Mouse (Mus musculus) liver, embryonic 16.5 days (tissue): ENCODE measurements around the gene Pou2af1. TPM values are rescaled to one million over a fixed set of nuclear protein-coding genes. Genes with fewer than 3 reads are reported as not detected.

ENCODE experiments used
- ATAC-seq: fragments of 200-750 bp; cut with Nextera tagmentation; 2 replicates; pipeline ENCODE4 v1.8.0; 2017; ENCODE audit warnings: low read depth, mild to moderate bottlenecking, moderate number of reproducible peaks, moderate library complexity
- H3K27ac ChIP-seq: fragments of 300-500 bp; sonication (generic); 2 replicates; pipeline ENCODE4 v1.5.1; 2014; ENCODE audit warnings: mild to moderate bottlenecking, low read length
- H3K27me3 ChIP-seq: fragments of 300-500 bp; sonication (generic); 2 replicates; pipeline ENCODE4 v1.6.1; 2014; ENCODE audit warnings: low read depth, low read length, mixed read lengths; ENCODE audit not compliant: control insufficient read depth, insufficient read depth
- H3K36me3 ChIP-seq: fragments of 300-500 bp; sonication (generic); 2 replicates; pipeline ENCODE4 v1.6.1; 2014; ENCODE audit warnings: mild to moderate bottlenecking; ENCODE audit not compliant: control insufficient read depth, insufficient read depth
- H3K4me1 ChIP-seq: fragments of 300-500 bp; sonication (generic); 2 replicates; pipeline ENCODE4 v1.6.1; 2014; ENCODE audit warnings: low read depth, low read length, mixed read lengths; ENCODE audit not compliant: control insufficient read depth
- H3K4me2 ChIP-seq: fragments of 300-500 bp; sonication (generic); 2 replicates; pipeline ENCODE4 v1.6.1; 2014; ENCODE audit warnings: low read depth, low read length, mixed read lengths
- H3K4me3 ChIP-seq: fragments of 300-500 bp; sonication (generic); 2 replicates; pipeline ENCODE4 v1.5.1; 2014; ENCODE audit warnings: low read depth, mild to moderate bottlenecking, low read length
- H3K9ac ChIP-seq: fragments of 300-500 bp; sonication (generic); 2 replicates; pipeline ENCODE4 v1.6.1; 2014; ENCODE audit warnings: low read depth, low read length
- H3K9me3 ChIP-seq: fragments of 300-500 bp; sonication (generic); replicated peaks from 2 replicates; pipeline ENCODE4 v1.6.1; 2016; ENCODE audit warnings: low read length; ENCODE audit not compliant: control insufficient read depth
- WGBS: fragments of 180-500 bp; shearing (Covaris S2); extraction: QIAGEN DNeasy Blood & Tissue Kit; methylation state at CpG from one replicate; pipeline ENCODE4 v1.1.7; 2014; ENCODE audit not compliant: insufficient replicate concordance; 5-methylcytosine and 5-hydroxymethylcytosine counted together
- polyA plus RNA-seq: library from polyadenylated mRNA; unstranded; fragments of >200 nt; fragmentation: Nextera tagmentation; extraction: Ambion mirVana; gene quantifications from 2 replicates; pipeline ENCODE4 v1.2.1, GENCODE M21; 2015

The Pou2af1 gene
- polyA plus RNA-seq, 1 experiment from 2014 or later: 2.7 TPM

DNA sequence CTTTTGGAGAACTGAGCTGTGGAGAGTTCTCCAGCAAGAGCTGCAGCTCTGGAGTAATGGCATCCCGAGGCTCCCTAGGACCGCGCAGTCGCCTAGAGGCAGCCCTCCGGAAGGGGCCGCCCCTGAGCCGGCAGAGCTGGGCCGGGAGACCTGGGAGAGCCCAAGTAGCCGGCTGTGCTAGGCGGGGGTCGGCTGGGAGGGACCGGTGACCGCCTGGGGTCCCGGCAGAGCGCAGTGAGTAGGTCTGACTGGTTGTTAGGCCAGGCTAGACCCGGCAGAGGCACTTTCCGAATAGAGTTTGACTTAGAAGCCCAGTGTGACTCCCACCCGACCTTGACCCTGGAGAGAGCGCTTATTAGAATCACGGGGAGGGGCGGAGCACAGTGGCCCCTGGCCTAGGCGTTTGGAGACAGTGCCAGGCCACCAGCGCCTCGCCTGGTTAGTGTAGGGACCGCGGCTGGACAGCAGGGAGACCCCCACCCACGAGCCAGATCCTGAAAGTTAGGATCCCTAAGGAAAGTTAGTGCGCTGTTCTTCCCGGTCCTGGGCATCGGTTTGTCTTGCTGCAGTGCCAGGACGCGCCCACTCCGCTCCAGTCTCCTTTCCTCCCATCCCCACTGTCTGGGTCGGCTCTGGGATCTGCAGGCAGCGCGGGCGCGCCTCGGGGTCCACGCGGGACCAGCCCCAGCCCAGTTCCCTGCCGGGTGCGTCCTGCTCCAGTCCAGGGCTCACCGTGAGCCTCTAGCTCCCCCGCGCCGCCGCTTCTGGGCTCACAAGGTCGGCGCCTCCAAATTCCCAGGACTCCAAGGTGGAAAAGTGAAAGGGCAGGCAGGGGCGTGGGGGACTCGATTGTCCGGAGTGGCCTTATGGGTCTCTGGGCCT, 65.2 kb downstream of the Pou2af1 start, which contains the start of gene Colca2:
Gene Colca2, minus strand, starts transcription at position 70 of the 882 bp plus-strand sequence.
- Histone ChIP-seq H3K36me3 (no peaks in the 10 kb centered on the region), H3K9ac (peak within 1 kb of the TSS; percentile 20; the same call in 1 of the 2 replicates), H3K9me3 (no peaks in the 10 kb centered on the region), H3K4me3 (peak within 1 kb of the TSS; percentile 56), H3K27ac (no peak within 1 kb of the TSS), H3K4me1 (no peaks in the 10 kb centered on the region), H3K27me3 (peaks cover 25% of the 10 kb centered on the region), H3K4me2 (peak within 1 kb of the TSS; percentile 64)
- WGBS: under 1% methylated on average over 53 of the region's 53 CpGs
- ATAC-seq: peak; percentile 77

DNA sequence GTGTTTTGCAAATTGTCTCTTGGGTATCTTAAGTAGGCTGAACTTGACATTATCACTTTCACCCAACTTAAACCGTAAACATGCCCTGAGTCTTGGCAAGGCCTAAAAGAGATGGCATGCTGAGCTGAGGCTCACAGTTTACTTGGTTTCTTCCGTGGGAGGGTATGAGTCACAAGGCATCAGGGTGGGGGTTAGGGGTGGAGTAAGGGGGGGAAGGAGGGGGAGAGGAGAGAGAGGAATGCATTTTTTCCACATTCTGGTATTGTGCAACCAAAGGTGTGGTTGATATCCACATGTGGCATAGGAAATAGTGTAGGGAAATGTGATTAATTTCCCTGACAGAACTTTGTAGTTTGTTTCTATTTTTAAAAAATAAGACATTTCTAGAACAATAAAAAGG, 72.6 kb downstream of the Pou2af1 start:
- no peak for ATAC-seq
- Histone ChIP-seq H3K4me1 (no peaks in the 10 kb centered on the region), H3K36me3 (no peaks in the 10 kb centered on the region), H3K27ac (no peak overlapping the region), H3K27me3 (no peaks in the 10 kb centered on the region), H3K9ac (no peak overlapping the region), H3K9me3 (no peaks in the 10 kb centered on the region), H3K4me3 (no peak overlapping the region), H3K4me2 (no peak overlapping the region)
- WGBS: 37% methylated on average over 2 of the region's 2 CpGs

Other genes with a start within 250 kb of the Pou2af1 start
- gene Sik2, start 204.6 kb upstream of the Pou2af1 start, polyA plus RNA-seq: 8.3 and 10.8 TPM in 2 replicates
- not detected in 2 replicates for gene Btg4, start 152.8 kb upstream of the Pou2af1 start, polyA plus RNA-seq
- gene Layn, start 136.6 kb upstream of the Pou2af1 start, polyA plus RNA-seq: 1.3 and 1.4 TPM in 2 replicates
- gene 4833427G06Rik, start 111.6 kb upstream of the Pou2af1 start, polyA plus RNA-seq: not detected in 2 replicates
- 0.01 TPM in 1 of 2 replicates, not detected in the other for gene Gm32742, start 48.2 kb upstream of the Pou2af1 start, polyA plus RNA-seq
- 0.07 and 0.24 TPM in 2 replicates for gene Colca2, start 64.9 kb downstream of the Pou2af1 start, polyA plus RNA-seq
- gene 1810046K07Rik, start 115.2 kb downstream of the Pou2af1 start, polyA plus RNA-seq: 0.30 and 0.43 TPM in 2 replicates